Mouse (Mus musculus) midbrain, embryonic 11.5 days (tissue): ENCODE data around the gene Gtf2h3. TPM values are rescaled to one million over a fixed set of nuclear protein-coding genes. Genes with fewer than 3 reads are reported as not detected.

Source experiments
- ATAC-seq: fragments of 200-750 bp; cut with Nextera tagmentation; 2 replicates; pipeline ENCODE4 v1.8.0; 2017; ENCODE audit warnings: moderate TSS enrichment, moderate library complexity; ENCODE audit not compliant: low FRiP score
- DNase-seq: peaks from one replicate; pipeline ENCODE4 v3.0.0; 2015; ENCODE audit warnings: low spot score; ENCODE audit errors: missing footprints
- H3K27ac ChIP-seq: fragments of 300-500 bp; sonication (generic); 2 replicates; pipeline ENCODE4 v1.5.1; 2014; ENCODE audit warnings: low read depth, low read length
- H3K27me3 ChIP-seq: fragments of 300-500 bp; sonication (generic); 2 replicates; pipeline ENCODE4 v1.6.1; 2014; ENCODE audit warnings: mild to moderate bottlenecking, low read length, moderate library complexity, mixed read lengths; ENCODE audit not compliant: control insufficient read depth, insufficient read depth
- H3K36me3 ChIP-seq: fragments of 300-500 bp; sonication (generic); 2 replicates; pipeline ENCODE4 v1.6.1; 2014; ENCODE audit warnings: mild to moderate bottlenecking, low read length, moderate library complexity, mixed read lengths; ENCODE audit not compliant: control insufficient read depth, insufficient read depth
- H3K4me1 ChIP-seq: fragments of 300-500 bp; sonication (generic); 2 replicates; pipeline ENCODE4 v1.6.1; 2014; ENCODE audit warnings: low read length; ENCODE audit not compliant: control insufficient read depth, insufficient read depth
- H3K4me2 ChIP-seq: fragments of 300-500 bp; sonication (generic); 2 replicates; pipeline ENCODE4 v1.6.1; 2014; ENCODE audit warnings: mild to moderate bottlenecking, moderate library complexity
- H3K4me3 ChIP-seq: fragments of 300-500 bp; sonication (generic); 2 replicates; pipeline ENCODE4 v1.5.1; 2014; ENCODE audit warnings: low read depth, low read length
- H3K9ac ChIP-seq: fragments of 300-500 bp; sonication (generic); 2 replicates; pipeline ENCODE4 v1.6.1; 2014; ENCODE audit warnings: low read length
- H3K9me3 ChIP-seq: fragments of 300-500 bp; sonication (generic); 2 replicates; pipeline ENCODE4 v1.6.1; 2016; ENCODE audit warnings: low read length; ENCODE audit not compliant: control insufficient read depth
- WGBS: fragments of 180-500 bp; shearing (Covaris S2); extraction: QIAGEN DNeasy Blood & Tissue Kit; methylation state at CpG from one replicate; pipeline ENCODE4 v1.1.7; 2014; 5-methylcytosine and 5-hydroxymethylcytosine counted together
- polyA plus RNA-seq: library from polyadenylated mRNA; unstranded; fragments of >200 nt; fragmentation: Nextera tagmentation; extraction: Ambion mirVana; gene quantifications from 2 replicates; pipeline ENCODE4 v1.2.1, GENCODE M21; 2014

Gene Gtf2h3
- polyA plus RNA-seq, 1 experiment from 2014 or later, result 73.0 TPM

GRCm38 (mm10) chr5:124552558-124553307, 26.2 kb upstream of the Gtf2h3 start, which contains the start of gene Ddx55:
Ddx55 (plus strand) TSS chr5:124552864.
- H3K4me3 ChIP-seq, result peak within 1 kb of the TSS; percentile 89
- under 1% methylated on average over 65 of the region's 66 CpGs for WGBS
- peaks cover 5% of the 10 kb centered on the region; the same call in 1 of the 2 replicates for H3K4me1 ChIP-seq
- ATAC-seq, result peak; percentile 85
- H3K9ac ChIP-seq, result peak within 1 kb of the TSS; percentile 78
- H3K36me3 ChIP-seq, result peaks cover 17% of the 10 kb centered on the region; the same call in 1 of the 2 replicates
- H3K9me3 ChIP-seq, result no peaks in the 10 kb centered on the region
- H3K4me2 ChIP-seq, result peak within 1 kb of the TSS; percentile 80
- DNase-seq, result peak; percentile 98
- no peaks in the 10 kb centered on the region for H3K27me3 ChIP-seq
- peak within 1 kb of the TSS; percentile 67 for H3K27ac ChIP-seq

- Histone ChIP-seq H3K4me3 (0 out of 2 replicates have a peak overlapping the region, but pooled peaks have one; percentile 89), H3K9me3 (no peaks in the 10 kb centered on the region), H3K27ac (no peak overlapping the region), H3K9ac (peak overlapping the region; percentile 78; the same call in 1 of the 2 replicates), H3K4me2 (peak overlapping the region; percentile 80), H3K36me3 (peaks cover 15% of the 10 kb centered on the region; the same call in 1 of the 2 replicates), H3K4me1 (peaks cover 5% of the 10 kb centered on the region; the same call in 1 of the 2 replicates), H3K27me3 (no peaks in the 10 kb centered on the region)
- no peak for ATAC-seq
- 71% methylated on average over 6 of the region's 6 CpGs for WGBS
- no peak for DNase-seq
Measured at GRCm38 (mm10) chr5:124553607-124554006, 25.3 kb upstream of the Gtf2h3 start.

GRCm38 (mm10) chr5:124555145-124555544, 23.8 kb upstream of the Gtf2h3 start:
- peaks cover 20% of the 10 kb centered on the region for H3K36me3 ChIP-seq
- peaks cover 5% of the 10 kb centered on the region; the same call in 1 of the 2 replicates for H3K4me1 ChIP-seq
- ATAC-seq, result no peak
- H3K9ac ChIP-seq, result no peak overlapping the region
- H3K9me3 ChIP-seq, result no peaks in the 10 kb centered on the region
- H3K27ac ChIP-seq, result no peak overlapping the region
- 84% methylated on average over 1 of the region's 1 CpGs for WGBS
- no peak overlapping the region for H3K4me2 ChIP-seq
- H3K4me3 ChIP-seq, result no peak overlapping the region
- no peak for DNase-seq
- no peaks in the 10 kb centered on the region for H3K27me3 ChIP-seq

GRCm38 (mm10) chr5:124571068-124571467, 7.9 kb upstream of the Gtf2h3 start:
- H3K27me3 ChIP-seq, result no peaks in the 10 kb centered on the region
- H3K36me3 ChIP-seq, result peaks cover 29% of the 10 kb centered on the region
- no peaks in the 10 kb centered on the region for H3K9me3 ChIP-seq
- H3K4me3 ChIP-seq, result no peak overlapping the region
- WGBS, result 91% methylated on average over 12 of the region's 12 CpGs
- no peak overlapping the region for H3K27ac ChIP-seq
- no peaks in the 10 kb centered on the region for H3K4me1 ChIP-seq
- no peak for DNase-seq
- ATAC-seq, result no peak
- no peak overlapping the region for H3K4me2 ChIP-seq
- H3K9ac ChIP-seq, result no peak overlapping the region

GRCm38 (mm10) chr5:124575467-124575866, 3.5 kb upstream of the Gtf2h3 start:
- ATAC-seq (no peak), DNase-seq (no peak)
- H3K36me3 ChIP-seq, result peaks cover 18% of the 10 kb centered on the region
- no peak overlapping the region for H3K4me2 ChIP-seq
- no peaks in the 10 kb centered on the region for H3K9me3 ChIP-seq
- WGBS, result 91% methylated on average over 7 of the region's 7 CpGs
- no peak overlapping the region for H3K27ac ChIP-seq
- H3K27me3 ChIP-seq, result no peaks in the 10 kb centered on the region
- H3K9ac ChIP-seq, result no peak overlapping the region
- no peak overlapping the region for H3K4me3 ChIP-seq
- H3K4me1 ChIP-seq, result peaks cover 15% of the 10 kb centered on the region

GRCm38 (mm10) chr5:124582515-124582914, 3.6 kb downstream of the Gtf2h3 start:
- 91% methylated on average over 5 of the region's 5 CpGs for WGBS
- DNase-seq (no peak), ATAC-seq (no peak)
- Histone ChIP-seq H3K27me3 (no peaks in the 10 kb centered on the region), H3K4me2 (no peak overlapping the region), H3K36me3 (peaks cover 16% of the 10 kb centered on the region), H3K27ac (no peak overlapping the region), H3K4me3 (no peak overlapping the region), H3K9me3 (no peaks in the 10 kb centered on the region), H3K4me1 (peaks cover 15% of the 10 kb centered on the region), H3K9ac (no peak overlapping the region)

GRCm38 (mm10) chr5:124592768-124593167, 13.8 kb downstream of the Gtf2h3 start:
- Histone ChIP-seq H3K9ac (no peak overlapping the region), H3K36me3 (peaks cover 9% of the 10 kb centered on the region; the same call in 1 of the 2 replicates), H3K27ac (no peak overlapping the region), H3K27me3 (no peaks in the 10 kb centered on the region), H3K4me2 (no peak overlapping the region), H3K4me3 (no peak overlapping the region), H3K9me3 (no peaks in the 10 kb centered on the region), H3K4me1 (no peaks in the 10 kb centered on the region)
- no peak for ATAC-seq
- no peak for DNase-seq
- WGBS, result 98% methylated on average over 3 of the region's 3 CpGs

- 6% methylated on average over 30 of the region's 30 CpGs for WGBS
- Histone ChIP-seq H3K27ac (no peak overlapping the region), H3K36me3 (peaks cover 2% of the 10 kb centered on the region; the same call in 1 of the 2 replicates), H3K4me3 (peak overlapping the region; percentile 88), H3K9ac (peak overlapping the region; percentile 81), H3K27me3 (no peaks in the 10 kb centered on the region), H3K4me1 (peaks cover 6% of the 10 kb centered on the region), H3K4me2 (peak overlapping the region; percentile 76), H3K9me3 (no peaks in the 10 kb centered on the region)
- ATAC-seq (peak; percentile 100), DNase-seq (peak; percentile 98)
Measured at GRCm38 (mm10) chr5:124598224-124599174, 19.6 kb downstream of the Gtf2h3 start.
